Mouse (Mus musculus): ENCODE measurements around the gene Mageb16. TPM values are rescaled to one million over a fixed set of nuclear protein-coding genes. Genes with fewer than 3 reads are reported as not detected.

The Mageb16 gene
- under 1 TPM in 1 of 2 experiments, not detected in 1; 0.27 TPM for total RNA-seq (2023)

DNA sequence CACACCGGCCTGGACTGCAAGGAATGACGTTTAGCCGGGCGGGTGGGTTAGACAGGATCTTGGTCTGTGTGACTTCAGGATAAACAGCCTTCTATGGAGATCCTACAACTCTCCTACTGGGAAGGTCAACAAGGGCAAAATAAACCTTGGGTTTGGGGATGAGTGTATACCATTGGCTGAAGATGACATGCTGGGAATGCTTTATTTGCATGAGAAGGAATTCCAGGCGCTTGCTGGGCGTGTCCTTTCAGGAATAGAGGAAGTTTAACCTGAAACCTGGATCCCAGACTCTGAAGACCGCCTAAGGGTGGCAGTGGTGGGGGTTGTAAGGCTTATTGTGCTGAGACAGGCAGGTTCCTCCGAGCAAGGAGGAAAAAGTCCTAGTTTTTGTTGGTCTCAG, at the start of gene Mageb16:
Gene Mageb16, minus strand, starts transcription at position 25 of the 400 bp plus-strand sequence.

Other genes with a start within 250 kb of the Mageb16 start
- gene Gm7173, start 154.2 kb downstream of the Mageb16 start, total RNA-seq (2023) = not detected

Data from neutrophil, adult 59 days (primary cell).